Mouse (Mus musculus) adrenal gland, postnatal 10 days (tissue): ENCODE measurements around the gene Usp17le. TPM values are rescaled to one million over a fixed set of nuclear protein-coding genes. Genes with fewer than 3 reads are reported as not detected.
"Not testable (repeated sequence)": the region's sequence is repeated elsewhere in the genome, so short reads cannot be mapped to it uniquely, and the experiment has no call there.

ENCODE experiments used
- DNase-seq: peaks from one replicate; pipeline ENCODE4 v3.0.0; 2021; ENCODE audit warnings: mixed read lengths
- long read RNA-seq, 2 experiments: library from polyadenylated mRNA; stranded (forward); transcript quantifications; one replicate each; pipeline ENCODE4 v2.0.0; 2021
- total RNA-seq, 2 experiments: library from RNA; stranded (reverse); gene quantifications; 2 replicates each; pipeline ENCODE4 v1.2.3; 2021

Usp17le gene
- total RNA-seq = not detected
- long read RNA-seq, experiment 1 = 0 reads
- long read RNA-seq, experiment 2 = 0 reads

DNA sequence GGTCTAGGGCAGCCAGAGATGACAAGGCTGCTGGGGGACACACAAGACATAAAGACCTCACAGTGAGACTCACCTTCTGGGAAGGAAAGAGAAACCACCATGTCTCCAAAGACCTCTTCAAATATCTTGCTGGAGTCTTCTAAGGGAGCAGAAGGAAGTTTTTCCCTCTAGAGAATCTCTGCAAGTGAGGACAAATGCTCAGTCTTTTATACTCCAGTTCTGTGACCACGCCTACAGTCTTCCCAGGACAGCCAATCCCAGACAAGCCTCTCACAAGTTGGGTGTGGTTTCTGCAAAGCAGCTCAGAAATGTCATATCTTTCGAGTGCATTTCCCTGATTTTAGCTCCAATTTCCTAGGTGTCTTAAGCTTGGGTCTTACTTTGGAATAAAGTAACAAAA is at the start of gene Usp17le:
Gene Usp17le (minus strand): TSS at position 101 of the 400 bp plus-strand sequence.
- not testable (repeated sequence) for DNase-seq

- DNase-seq = not testable (repeated sequence)
These were observed 33.1 kb upstream of the Usp17le start for GRCm38 (mm10) chr7:104810335-104810734.

GRCm38 (mm10) chr7:104790796-104791195 is 13.5 kb upstream of the Usp17le start:
- DNase-seq = no peak

Other genes with a start within 250 kb of the Usp17le start
- gene Olfr651, start 227.3 kb downstream of the Usp17le start, total RNA-seq = not detected
- not detected for gene Olfr652, start 216.6 kb downstream of the Usp17le start, total RNA-seq
- gene Olfr653, start 200.2 kb downstream of the Usp17le start, total RNA-seq = not detected
- not detected for gene Olfr654, start 190.4 kb downstream of the Usp17le start, total RNA-seq
- gene Olfr655, start 175.7 kb downstream of the Usp17le start, total RNA-seq = not detected
- under 1 TPM in 1 of 2 experiments, not detected in 1; 0.06 TPM for gene Olfr656, start 163.5 kb downstream of the Usp17le start, total RNA-seq
- gene Olfr657, start 152.7 kb downstream of the Usp17le start, total RNA-seq = not detected
- not detected for gene Olfr658, start 130.2 kb downstream of the Usp17le start, total RNA-seq
- gene Olfr659, start 110.7 kb downstream of the Usp17le start, total RNA-seq = not detected
- gene Olfr661, start 91.0 kb downstream of the Usp17le start, total RNA-seq = not detected
- not detected for gene Usp17lb, start 65.1 kb upstream of the Usp17le start, total RNA-seq
- not detected for gene Usp17la, start 79.5 kb upstream of the Usp17le start, total RNA-seq
- not detected for gene Olfr665, start 100.6 kb upstream of the Usp17le start, total RNA-seq
- not detected for gene Olfr666, start 118.5 kb upstream of the Usp17le start, total RNA-seq
- not detected for gene Olfr667, start 144.0 kb upstream of the Usp17le start, total RNA-seq
- gene Olfr668, start 150.6 kb upstream of the Usp17le start, total RNA-seq = not detected
- gene Olfr669, start 156.8 kb upstream of the Usp17le start, total RNA-seq = not detected
- gene Olfr670, start 185.2 kb upstream of the Usp17le start, total RNA-seq = not detected
- not detected for gene Olfr671, start 201.7 kb upstream of the Usp17le start, total RNA-seq
- gene Olfr672, start 224.6 kb upstream of the Usp17le start, total RNA-seq = not detected